In genomic region chr5:28161383-28161937, GRCm38 (mm10) we compare ENCODE assay signal across 11 mouse cellular contexts. TPM values are rescaled to one million over a fixed set of nuclear protein-coding genes. Genes with fewer than 3 reads are reported as not detected.
DNase-seq lines count a peak whose midpoint lies in the region; ATAC-seq lines count a peak whose summit lies in the region.
"Had no signal": no experiment of that assay in that cellular context is flagged by ENCODE, and none has a peak within 500 bp of the region (broad histone marks: within the 10 kb centered on the region; RNA-seq: fewer than 3 reads in every experiment).

No protein-coding gene starts in this region.

- no peak overlapping the region for H3K27ac ChIP-seq in forebrain, embryonic 12.5 days
- no peak overlapping the region for H3K27ac ChIP-seq in forebrain, embryonic 16.5 days (ENCODE audit: low read length)
- H3K27ac ChIP-seq in lung, embryonic 16.5 days (ENCODE audit: low read length), result no peak overlapping the region
- no peak overlapping the region for H3K27ac ChIP-seq in hindbrain, embryonic 11.5 days (ENCODE audit: low read depth, low read length)
- peak overlapping the region; percentile 17; the same call in 1 of the 2 replicates for H3K27ac ChIP-seq in midbrain, embryonic 13.5 days
- H3K27ac ChIP-seq: liver, embryonic 13.5 days had no signal

- no peaks in the 10 kb centered on the region for H3K36me3 ChIP-seq in forebrain, embryonic 12.5 days (replicated peaks)
- H3K36me3 ChIP-seq in forebrain, embryonic 16.5 days (ENCODE audit: control insufficient read depth, insufficient read depth), result no peaks in the 10 kb centered on the region
- H3K36me3 ChIP-seq in lung, embryonic 16.5 days (ENCODE audit: control insufficient read depth, insufficient read depth, low read length), result no peaks in the 10 kb centered on the region
- H3K36me3 ChIP-seq in hindbrain, embryonic 11.5 days (ENCODE audit: control insufficient read depth, insufficient read depth, low read length), result no peaks in the 10 kb centered on the region
- no peaks in the 10 kb centered on the region for H3K36me3 ChIP-seq in midbrain, embryonic 13.5 days
- H3K36me3 ChIP-seq: liver, embryonic 13.5 days had no signal

- WGBS in forebrain, embryonic 12.5 days, result 2% methylated on average over 20 of the region's 20 CpGs
- WGBS in forebrain, embryonic 16.5 days, result under 1% methylated on average over 20 of the region's 20 CpGs
- WGBS in lung, embryonic 16.5 days, result 3% methylated on average over 20 of the region's 20 CpGs
- WGBS in hindbrain, embryonic 11.5 days, result 1% methylated on average over 20 of the region's 20 CpGs
- 6% methylated on average over 20 of the region's 20 CpGs for WGBS in midbrain, embryonic 13.5 days

- H3K4me3 ChIP-seq in forebrain, embryonic 12.5 days (replicated peaks), result peak overlapping the region; percentile 10; the same call in 1 of the 2 replicates
- no peak overlapping the region for H3K4me3 ChIP-seq in forebrain, embryonic 16.5 days (replicated peaks; ENCODE audit: low read length)
- no peak overlapping the region for H3K4me3 ChIP-seq in lung, embryonic 16.5 days (ENCODE audit: low read length)
- peak overlapping the region; percentile 18; the same call in 1 of the 2 replicates for H3K4me3 ChIP-seq in hindbrain, embryonic 11.5 days (ENCODE audit: low read depth, low read length)
- peak overlapping the region; percentile 20 for H3K4me3 ChIP-seq in midbrain, embryonic 13.5 days (replicated peaks)
- H3K4me3 ChIP-seq: liver, embryonic 13.5 days had no signal

- ATAC-seq in forebrain, embryonic 12.5 days (ENCODE audit: low FRiP score), result no peak
- no peak for ATAC-seq in forebrain, embryonic 16.5 days
- ATAC-seq in lung, embryonic 16.5 days (ENCODE audit: low read depth), result no peak
- no peak for ATAC-seq in hindbrain, embryonic 11.5 days (ENCODE audit: low FRiP score)
- no peak for ATAC-seq in midbrain, embryonic 13.5 days

- DNase-seq in lung, postnatal 36 days, result no peak
- no peak for DNase-seq in hindbrain, embryonic 11.5 days (ENCODE audit: low spot score)
- DNase-seq in spleen, postnatal 14 days (ENCODE audit: low spot score in 2 of 2), result no peak
- no peak for DNase-seq in adrenal gland, adult 18-20 months (ENCODE audit: low spot score in 2 of 2)
- DNase-seq: liver, embryonic 13.5 days; right cerebral cortex, adult 18-20 months had no signal

- H3K4me2 ChIP-seq in forebrain, embryonic 12.5 days, result peak overlapping the region; percentile 21
- no peak overlapping the region for H3K4me2 ChIP-seq in forebrain, embryonic 16.5 days (ENCODE audit: low read length)
- peak overlapping the region; percentile 5; the same call in 1 of the 2 replicates for H3K4me2 ChIP-seq in lung, embryonic 16.5 days (ENCODE audit: low read depth, low read length)
- peak overlapping the region; percentile 32 for H3K4me2 ChIP-seq in hindbrain, embryonic 11.5 days (replicated peaks; ENCODE audit: low read depth, low read length)
- H3K4me2 ChIP-seq in midbrain, embryonic 13.5 days (replicated peaks), result peak overlapping the region; percentile 51
- H3K4me2 ChIP-seq: liver, embryonic 13.5 days had no signal

- H3K4me1 ChIP-seq in forebrain, embryonic 12.5 days, result peaks cover 35% of the 10 kb centered on the region
- H3K4me1 ChIP-seq in forebrain, embryonic 16.5 days (replicated peaks; ENCODE audit: control insufficient read depth, insufficient read depth, low read length), result peaks cover 21% of the 10 kb centered on the region
- peaks cover 13% of the 10 kb centered on the region for H3K4me1 ChIP-seq in lung, embryonic 16.5 days (replicated peaks; ENCODE audit: control insufficient read depth, insufficient read depth, low read length)
- peaks cover 7% of the 10 kb centered on the region for H3K4me1 ChIP-seq in hindbrain, embryonic 11.5 days (replicated peaks; ENCODE audit: control insufficient read depth, insufficient read depth, low read length)
- H3K4me1 ChIP-seq in midbrain, embryonic 13.5 days (replicated peaks), result peaks cover 58% of the 10 kb centered on the region

- no peak overlapping the region for H3K9ac ChIP-seq in forebrain, embryonic 12.5 days
- H3K9ac ChIP-seq in forebrain, embryonic 16.5 days (replicated peaks; ENCODE audit: low read depth, low read length), result no peak overlapping the region
- H3K9ac ChIP-seq in lung, embryonic 16.5 days (ENCODE audit: low read length), result no peak overlapping the region
- peak overlapping the region; percentile 42; the same call in 1 of the 2 replicates for H3K9ac ChIP-seq in hindbrain, embryonic 11.5 days (ENCODE audit: low read depth, low read length)
- peak overlapping the region; percentile 62 for H3K9ac ChIP-seq in midbrain, embryonic 13.5 days (replicated peaks)
- H3K9ac ChIP-seq: liver, embryonic 13.5 days had no signal

- peaks cover 100% of the 10 kb centered on the region for H3K27me3 ChIP-seq in forebrain, embryonic 12.5 days
- peaks cover 85% of the 10 kb centered on the region for H3K27me3 ChIP-seq in forebrain, embryonic 16.5 days (replicated peaks; ENCODE audit: control insufficient read depth, insufficient read depth, low read length)
- peaks cover 95% of the 10 kb centered on the region for H3K27me3 ChIP-seq in lung, embryonic 16.5 days (ENCODE audit: control insufficient read depth, insufficient read depth, low read depth, low read length)
- H3K27me3 ChIP-seq in hindbrain, embryonic 11.5 days (ENCODE audit: control insufficient read depth, insufficient read depth, low read length), result peaks cover 87% of the 10 kb centered on the region
- peaks cover 88% of the 10 kb centered on the region for H3K27me3 ChIP-seq in midbrain, embryonic 13.5 days

- H3K9me3 ChIP-seq in forebrain, embryonic 12.5 days, result no peaks in the 10 kb centered on the region
- no peaks in the 10 kb centered on the region for H3K9me3 ChIP-seq in forebrain, embryonic 16.5 days (ENCODE audit: control insufficient read depth, low read length)
- no peaks in the 10 kb centered on the region for H3K9me3 ChIP-seq in lung, embryonic 16.5 days (ENCODE audit: control insufficient read depth, low read length)
- H3K9me3 ChIP-seq in hindbrain, embryonic 11.5 days (ENCODE audit: control insufficient read depth, low read length), result no peaks in the 10 kb centered on the region
- no peaks in the 10 kb centered on the region for H3K9me3 ChIP-seq in midbrain, embryonic 13.5 days
- H3K9me3 ChIP-seq: liver, embryonic 13.5 days had no signal

RNA-seq across cellular contexts. Expression of gene En2, which starts 4.0 kb away (rescaled TPM):
- polyA plus RNA-seq in forebrain, embryonic 12.5 days (2016; fragmentation: Nextera tagmentation; extraction: Ambion mirVana), result not detected in 2 replicates
- not detected in 2 replicates for polyA plus RNA-seq in forebrain, embryonic 16.5 days (2015; fragmentation: Nextera tagmentation; extraction: Ambion mirVana)
- polyA plus RNA-seq in lung, embryonic 16.5 days (2015; fragmentation: Nextera tagmentation; extraction: Ambion mirVana), result not detected in 2 replicates
- polyA plus RNA-seq in hindbrain, embryonic 11.5 days (2014; fragmentation: Nextera tagmentation; extraction: Ambion mirVana), result 1.1 and 1.2 TPM in 2 replicates
- 1.9 and 2.2 TPM in 2 replicates for polyA plus RNA-seq in midbrain, embryonic 13.5 days (2015; fragmentation: Nextera tagmentation; extraction: Ambion mirVana)
- total RNA-seq in adrenal gland, adult 18-20 months (2021), result under 1 TPM in 1 of 2 experiments, not detected in 1; 0.13 TPM
- total RNA-seq: granulocyte monocyte progenitor cell, adult 5-6 weeks had no signal
- polyA plus RNA-seq: liver, embryonic 13.5 days had no signal

Comparison
In these comparisons a context has a peak if more than half of its experiments do, and no peak if none do; other contexts are left out.
1. H3K4me3 ChIP-seq: peak in forebrain, embryonic 12.5 days (single experiment), hindbrain, embryonic 11.5 days (single experiment) and midbrain, embryonic 13.5 days (single experiment); none in forebrain, embryonic 16.5 days (single experiment) and lung, embryonic 16.5 days (single experiment).
2. H3K9ac ChIP-seq: peak in hindbrain, embryonic 11.5 days (single experiment) and midbrain, embryonic 13.5 days (single experiment); none in forebrain, embryonic 12.5 days (single experiment), forebrain, embryonic 16.5 days (single experiment) and lung, embryonic 16.5 days (single experiment).